Mouse (Mus musculus) neural tube, embryonic 15.5 days (tissue): ENCODE measurements around the gene Wfdc6a. TPM values are rescaled to one million over a fixed set of nuclear protein-coding genes. Genes with fewer than 3 reads are reported as not detected.

Experiments
- ATAC-seq: fragments of 200-750 bp; cut with Nextera tagmentation; 2 replicates; pipeline ENCODE4 v1.8.0; 2017; ENCODE audit warnings: mild to moderate bottlenecking, moderate TSS enrichment, moderate library complexity; ENCODE audit not compliant: low FRiP score
- H3K27ac ChIP-seq: fragments of 300-500 bp; sonication (generic); replicated peaks from 2 replicates; pipeline ENCODE4 v1.5.1; 2015; ENCODE audit warnings: mild to moderate bottlenecking, inconsistent platforms
- H3K27me3 ChIP-seq: fragments of 300-500 bp; sonication (generic); replicated peaks from 2 replicates; pipeline ENCODE4 v1.6.1; 2015; ENCODE audit warnings: inconsistent platforms
- H3K36me3 ChIP-seq: fragments of 300-500 bp; sonication (generic); 2 replicates; pipeline ENCODE4 v1.6.1; 2015; ENCODE audit warnings: inconsistent platforms
- H3K4me1 ChIP-seq: fragments of 300-500 bp; sonication (generic); 2 replicates; pipeline ENCODE4 v1.6.1; 2015; ENCODE audit warnings: inconsistent platforms
- H3K4me2 ChIP-seq: fragments of 300-500 bp; sonication (generic); 2 replicates; pipeline ENCODE4 v1.6.1; 2015; ENCODE audit warnings: inconsistent platforms, mild to moderate bottlenecking, moderate library complexity
- H3K4me3 ChIP-seq: fragments of 300-500 bp; sonication (generic); replicated peaks from 2 replicates; pipeline ENCODE4 v1.5.1; 2015; ENCODE audit warnings: mild to moderate bottlenecking, inconsistent platforms
- H3K9ac ChIP-seq: fragments of 300-500 bp; sonication (generic); replicated peaks from 2 replicates; pipeline ENCODE4 v1.6.1; 2015; ENCODE audit warnings: mild to moderate bottlenecking, inconsistent platforms
- H3K9me3 ChIP-seq: fragments of 300-500 bp; sonication (generic); replicated peaks from 2 replicates; pipeline ENCODE4 v1.6.1; 2016; ENCODE audit warnings: inconsistent platforms
- WGBS: fragments of 180-500 bp; shearing (Covaris S2); methylation state at CpG from one replicate; pipeline ENCODE4 v1.1.7; 2015; ENCODE audit warnings: mixed read lengths; 5-methylcytosine and 5-hydroxymethylcytosine counted together
- polyA plus RNA-seq: library from polyadenylated mRNA; unstranded; fragments of >200 nt; fragmentation: Nextera tagmentation; extraction: Ambion mirVana; gene quantifications from 2 replicates; pipeline ENCODE4 v1.2.1, GENCODE M21; 2015

Wfdc6a gene
- polyA plus RNA-seq, 1 experiment from 2014 or later = not detected

- Histone ChIP-seq H3K4me3 (no peak overlapping the region), H3K27me3 (peaks cover 22% of the 10 kb centered on the region), H3K36me3 (no peaks in the 10 kb centered on the region), H3K27ac (no peak overlapping the region), H3K9me3 (no peaks in the 10 kb centered on the region), H3K4me1 (peaks cover 17% of the 10 kb centered on the region), H3K4me2 (no peak overlapping the region), H3K9ac (no peak overlapping the region)
- WGBS = 94% methylated on average over 5 of the region's 5 CpGs
- no peak for ATAC-seq
Measured at GRCm38 (mm10) chr2:164567460-164567859, 17.8 kb downstream of the Wfdc6a start.

DNA sequence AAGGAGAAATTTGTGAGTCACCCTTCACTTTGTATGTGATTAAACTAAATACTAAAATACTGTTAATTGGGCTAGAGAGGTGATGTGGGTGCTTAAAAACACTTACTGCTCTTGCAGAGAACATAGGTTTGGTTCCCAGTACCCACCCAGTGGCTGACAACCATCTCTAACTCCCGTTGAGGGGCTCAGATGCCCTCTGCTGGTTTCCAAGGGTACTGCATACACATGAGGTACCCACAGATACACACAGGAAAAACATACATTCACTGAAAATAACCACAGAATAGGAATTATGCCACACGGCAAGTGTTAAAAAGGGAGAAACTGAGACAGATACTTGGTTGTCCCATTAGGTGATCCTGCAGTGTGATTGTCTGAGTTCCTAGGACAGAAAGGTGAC is 18.2 kb downstream of the Wfdc6a start:
- H3K36me3 ChIP-seq = no peaks in the 10 kb centered on the region
- H3K27me3 ChIP-seq = peaks cover 26% of the 10 kb centered on the region
- no peaks in the 10 kb centered on the region for H3K9me3 ChIP-seq
- 83% methylated on average over 2 of the region's 2 CpGs for WGBS
- H3K4me1 ChIP-seq = peaks cover 18% of the 10 kb centered on the region
- ATAC-seq = no peak
- H3K4me2 ChIP-seq = no peak overlapping the region
- H3K4me3 ChIP-seq = no peak overlapping the region
- H3K27ac ChIP-seq = no peak overlapping the region
- no peak overlapping the region for H3K9ac ChIP-seq

GRCm38 (mm10) chr2:164564346-164564745 is 20.9 kb downstream of the Wfdc6a start:
- no peak overlapping the region for H3K9ac ChIP-seq
- H3K4me2 ChIP-seq = peak overlapping the region; percentile 81
- 61% methylated on average over 5 of the region's 5 CpGs for WGBS
- H3K36me3 ChIP-seq = no peaks in the 10 kb centered on the region
- peaks cover 18% of the 10 kb centered on the region for H3K4me1 ChIP-seq
- H3K9me3 ChIP-seq = no peaks in the 10 kb centered on the region
- no peak overlapping the region for H3K4me3 ChIP-seq
- no peak overlapping the region for H3K27ac ChIP-seq
- peaks cover 30% of the 10 kb centered on the region for H3K27me3 ChIP-seq
- ATAC-seq = no peak

DNA sequence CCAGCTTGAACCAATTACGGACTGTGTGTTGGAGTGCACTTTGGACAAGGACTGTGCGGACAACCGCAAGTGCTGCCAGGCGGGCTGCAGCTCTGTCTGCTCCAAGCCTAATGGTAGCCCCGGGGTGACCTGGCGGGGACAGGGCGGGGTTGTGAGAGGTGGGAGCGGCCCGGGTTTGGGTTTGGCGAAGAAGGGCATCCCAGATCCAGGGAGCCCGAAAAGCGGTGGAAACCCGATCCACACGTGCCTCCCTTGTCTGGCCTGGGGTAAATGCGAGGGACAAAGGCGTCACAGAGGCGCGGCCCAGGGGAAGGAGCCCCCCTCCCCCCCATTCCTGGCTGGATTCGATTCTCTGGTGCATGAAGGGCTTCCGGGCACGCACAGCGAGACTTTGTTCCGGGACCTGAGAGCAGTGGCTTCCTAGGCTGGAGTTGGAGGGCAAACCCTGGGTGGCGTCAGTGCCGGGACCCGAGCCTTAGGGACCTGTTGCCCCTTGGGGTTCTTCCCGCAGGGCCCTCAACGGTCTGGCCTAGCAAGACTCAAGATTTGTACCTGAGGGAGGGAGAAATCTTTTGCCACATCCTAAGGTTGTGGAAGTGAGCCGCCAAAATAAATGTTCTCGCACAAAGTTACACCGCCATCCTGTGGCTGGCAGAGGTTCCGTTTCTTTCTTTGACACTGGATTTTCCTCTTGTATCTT is 21.8 kb downstream of the Wfdc6a start:
- ATAC-seq = peak; percentile 21; the same call in 1 of the 2 replicates
- Histone ChIP-seq H3K9ac (peak overlapping the region; percentile 47), H3K27me3 (peaks cover 30% of the 10 kb centered on the region), H3K4me1 (peaks cover 18% of the 10 kb centered on the region), H3K36me3 (no peaks in the 10 kb centered on the region), H3K4me2 (peak overlapping the region; percentile 81), H3K4me3 (peak overlapping the region; percentile 44), H3K9me3 (no peaks in the 10 kb centered on the region), H3K27ac (no peak overlapping the region)
- WGBS = under 1% methylated on average over 32 of the region's 32 CpGs

DNA sequence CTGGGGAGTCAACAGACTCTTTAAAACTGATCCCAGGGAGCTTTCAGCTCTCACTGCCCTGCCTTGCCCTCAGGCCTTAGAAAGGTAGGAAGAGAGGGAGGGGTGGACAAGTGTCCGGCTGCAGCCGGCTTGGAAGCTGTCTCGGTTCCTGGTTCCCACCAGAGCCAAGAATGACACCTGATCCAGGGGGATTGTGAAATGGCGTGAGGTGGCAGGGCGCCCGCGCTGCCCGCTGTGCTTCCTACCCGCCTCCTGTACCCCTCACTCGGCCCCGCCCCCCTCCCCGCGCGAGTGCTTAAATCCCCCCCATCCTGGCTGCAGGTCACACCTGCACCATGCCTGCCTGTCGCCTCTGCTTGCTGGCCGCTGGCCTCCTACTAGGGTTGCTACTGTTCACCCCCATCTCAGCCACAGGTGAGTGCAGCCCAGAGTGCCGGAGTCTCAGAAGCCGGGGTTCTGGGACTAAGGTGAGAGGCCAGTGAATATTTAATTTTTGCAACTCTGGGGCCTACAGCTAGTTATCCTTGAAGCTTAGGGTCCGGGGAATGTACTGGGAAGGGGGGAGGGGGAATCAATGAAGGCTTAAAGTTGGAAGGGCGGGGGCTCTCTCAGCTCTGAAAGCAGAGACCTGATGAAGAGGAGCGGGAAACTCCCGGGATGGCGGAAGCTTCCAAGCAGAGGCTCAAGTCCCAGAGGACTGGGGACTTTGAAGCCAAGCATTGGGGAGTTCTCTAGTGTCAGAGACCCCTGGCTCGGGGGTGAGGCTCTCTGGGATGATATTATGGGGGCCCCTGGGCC is 22.7 kb downstream of the Wfdc6a start, which contains the start of gene Wfdc2:
TSS of gene Wfdc2 (plus strand) at position 23 of the 798 bp plus-strand sequence.
- peak within 1 kb of the TSS; percentile 47 for H3K9ac ChIP-seq
- peak within 1 kb of the TSS; percentile 81 for H3K4me2 ChIP-seq
- no peaks in the 10 kb centered on the region for H3K36me3 ChIP-seq
- H3K4me3 ChIP-seq = peak within 1 kb of the TSS; percentile 44
- H3K27ac ChIP-seq = no peak within 1 kb of the TSS
- no peaks in the 10 kb centered on the region for H3K9me3 ChIP-seq
- H3K4me1 ChIP-seq = peaks cover 18% of the 10 kb centered on the region
- peaks cover 30% of the 10 kb centered on the region for H3K27me3 ChIP-seq
- ATAC-seq = no peak
- WGBS = 3% methylated on average over 24 of the region's 24 CpGs

- H3K27me3 ChIP-seq = peaks cover 26% of the 10 kb centered on the region
- H3K4me3 ChIP-seq = no peak overlapping the region
- H3K9ac ChIP-seq = no peak overlapping the region
- 92% methylated on average over 8 of the region's 8 CpGs for WGBS
- no peak overlapping the region for H3K4me2 ChIP-seq
- H3K36me3 ChIP-seq = no peaks in the 10 kb centered on the region
- H3K27ac ChIP-seq = no peak overlapping the region
- peaks cover 18% of the 10 kb centered on the region for H3K4me1 ChIP-seq
- no peak for ATAC-seq
- H3K9me3 ChIP-seq = no peaks in the 10 kb centered on the region
Measured at GRCm38 (mm10) chr2:164560106-164560505, 25.1 kb downstream of the Wfdc6a start.

- Histone ChIP-seq H3K27me3 (peaks cover 17% of the 10 kb centered on the region), H3K9ac (no peak overlapping the region), H3K4me3 (no peak overlapping the region), H3K27ac (no peak overlapping the region), H3K36me3 (no peaks in the 10 kb centered on the region), H3K4me2 (no peak overlapping the region), H3K4me1 (peaks cover 16% of the 10 kb centered on the region), H3K9me3 (no peaks in the 10 kb centered on the region)
- ATAC-seq = no peak
- WGBS = 53% methylated on average over 16 of the region's 16 CpGs
Measured at GRCm38 (mm10) chr2:164558991-164559645, 26.1 kb downstream of the Wfdc6a start.

- Histone ChIP-seq H3K4me2 (no peak overlapping the region), H3K9ac (no peak overlapping the region), H3K4me3 (no peak overlapping the region), H3K27ac (no peak overlapping the region), H3K9me3 (no peaks in the 10 kb centered on the region), H3K27me3 (peaks cover 14% of the 10 kb centered on the region), H3K36me3 (no peaks in the 10 kb centered on the region), H3K4me1 (peaks cover 11% of the 10 kb centered on the region)
- WGBS = 87% methylated on average over 8 of the region's 8 CpGs
- no peak for ATAC-seq
Measured at GRCm38 (mm10) chr2:164558426-164558825, 26.8 kb downstream of the Wfdc6a start.

DNA sequence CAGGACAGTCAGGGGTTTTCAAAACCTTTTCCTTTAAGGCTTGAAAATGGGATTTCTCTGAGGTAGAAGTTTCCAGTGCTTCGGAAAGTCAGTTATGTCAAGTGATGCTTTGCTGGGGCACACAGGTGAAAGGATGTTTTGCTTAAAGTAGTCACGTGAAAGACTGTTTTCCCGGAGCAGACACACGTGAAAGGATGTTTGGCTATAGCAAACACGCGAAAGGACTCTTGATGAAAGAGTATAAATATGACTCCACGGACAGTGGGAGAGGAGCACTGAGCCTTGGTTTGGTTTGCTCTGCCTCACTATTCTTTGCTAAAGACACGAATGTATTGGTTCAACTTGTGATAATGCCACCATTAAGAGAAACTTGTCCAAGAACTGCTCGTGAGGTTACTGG is 33.7 kb downstream of the Wfdc6a start:
- H3K4me3 ChIP-seq = no peak overlapping the region
- ATAC-seq = no peak
- H3K4me1 ChIP-seq = no peaks in the 10 kb centered on the region
- H3K36me3 ChIP-seq = no peaks in the 10 kb centered on the region
- H3K9ac ChIP-seq = no peak overlapping the region
- H3K9me3 ChIP-seq = no peaks in the 10 kb centered on the region
- H3K4me2 ChIP-seq = no peak overlapping the region
- WGBS = 91% methylated on average over 9 of the region's 9 CpGs
- H3K27ac ChIP-seq = no peak overlapping the region
- no peaks in the 10 kb centered on the region for H3K27me3 ChIP-seq

DNA sequence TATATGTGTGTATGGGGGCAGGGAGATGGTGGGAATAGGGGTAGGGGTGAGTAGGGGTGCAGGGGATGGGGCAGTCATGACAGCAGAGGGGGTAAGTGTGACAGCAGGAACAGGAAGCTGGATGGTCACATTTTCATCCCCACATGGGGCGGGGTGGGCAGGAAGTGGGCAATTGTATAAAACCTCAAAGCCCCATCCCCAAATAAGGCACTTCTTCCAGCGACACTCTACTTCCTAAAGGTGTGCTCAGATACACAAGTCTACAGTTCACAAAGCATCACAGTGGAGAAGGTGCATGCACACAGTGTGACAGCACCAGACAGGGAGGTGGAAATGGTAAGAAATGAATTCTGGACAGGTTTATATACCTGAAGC is 34.4 kb downstream of the Wfdc6a start:
- 83% methylated on average over 2 of the region's 2 CpGs for WGBS
- H3K4me1 ChIP-seq = no peaks in the 10 kb centered on the region
- no peak overlapping the region for H3K27ac ChIP-seq
- no peak overlapping the region for H3K4me3 ChIP-seq
- ATAC-seq = no peak
- H3K9ac ChIP-seq = no peak overlapping the region
- H3K9me3 ChIP-seq = no peaks in the 10 kb centered on the region
- no peaks in the 10 kb centered on the region for H3K27me3 ChIP-seq
- H3K4me2 ChIP-seq = no peak overlapping the region
- no peaks in the 10 kb centered on the region for H3K36me3 ChIP-seq

- 30% methylated on average over 10 of the region's 10 CpGs for WGBS
- H3K9me3 ChIP-seq = no peaks in the 10 kb centered on the region
- H3K27ac ChIP-seq = no peak overlapping the region
- H3K4me3 ChIP-seq = no peak overlapping the region
- no peak overlapping the region for H3K4me2 ChIP-seq
- no peak for ATAC-seq
- H3K4me1 ChIP-seq = no peaks in the 10 kb centered on the region
- no peaks in the 10 kb centered on the region for H3K27me3 ChIP-seq
- H3K9ac ChIP-seq = no peak overlapping the region
- H3K36me3 ChIP-seq = no peaks in the 10 kb centered on the region
Measured at GRCm38 (mm10) chr2:164549963-164550894, 35.0 kb downstream of the Wfdc6a start.
